Mouse (Mus musculus) thymus, adult 2 months (tissue): ENCODE results near the gene Ago1.

Source experiments
- CTCF ChIP-seq: fragments of 200-500 bp; IDR thresholded peaks from 2 replicates; pipeline ENCODE4 v1.5.1; 2012; ENCODE audit warnings: mild to moderate bottlenecking, control low read depth, low read length, moderate library complexity, borderline replicate concordance; ENCODE audit not compliant: control insufficient read depth, poor library complexity, insufficient read depth; ENCODE audit errors: extremely low read depth
- POLR2A ChIP-seq: fragments of 200-500 bp; IDR thresholded peaks from 2 replicates; pipeline ENCODE4 v1.6.1; 2012; ENCODE audit warnings: mild to moderate bottlenecking, low read length, control low read depth, moderate library complexity; ENCODE audit not compliant: control insufficient read depth, poor library complexity, insufficient read depth; ENCODE audit errors: extremely low read depth

DNA sequence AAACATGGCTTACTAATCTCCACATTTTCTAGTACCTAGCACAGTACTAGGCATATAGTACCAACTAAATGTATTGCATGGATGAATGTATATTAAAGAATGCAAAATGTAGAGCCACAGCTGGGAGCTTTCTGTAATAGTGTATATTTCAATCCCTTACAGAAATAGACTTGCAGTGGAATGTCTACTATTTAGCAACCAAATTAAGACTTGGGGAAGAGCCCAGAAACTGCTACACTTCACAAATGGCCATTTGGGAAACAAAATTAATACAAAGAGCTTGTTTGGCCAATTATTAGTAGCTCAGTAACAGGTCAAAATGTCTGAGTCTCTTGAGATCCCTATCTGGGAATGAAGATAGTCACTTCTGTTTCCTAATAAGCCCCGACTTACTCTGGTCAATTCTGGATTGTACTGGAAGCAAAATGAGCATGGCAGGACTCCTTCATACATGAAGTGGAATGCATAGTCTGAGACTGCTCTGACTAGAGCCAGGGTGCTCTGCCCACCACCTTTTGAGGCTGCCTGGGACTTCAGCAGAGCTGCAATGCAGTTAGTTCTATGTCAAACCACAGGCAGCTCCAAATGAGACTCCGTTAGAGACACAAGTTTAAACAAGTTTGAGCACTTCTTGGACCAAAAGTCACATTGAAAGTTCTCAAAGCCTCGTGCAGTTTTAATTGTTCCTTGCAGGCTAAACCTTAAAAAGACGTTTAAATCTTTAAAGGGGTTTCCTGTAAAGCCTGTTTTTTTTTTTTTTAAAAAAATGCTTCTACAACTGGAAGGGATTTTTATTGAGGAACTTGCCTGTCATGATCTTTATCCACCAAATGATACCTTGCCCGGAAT, 27.8 kb upstream of the Ago1 start:
- TF ChIP-seq CTCF (no peak), POLR2A (no peak)
